ENCODE assay signal across 10 mouse cellular contexts in the genomic region with DNA sequence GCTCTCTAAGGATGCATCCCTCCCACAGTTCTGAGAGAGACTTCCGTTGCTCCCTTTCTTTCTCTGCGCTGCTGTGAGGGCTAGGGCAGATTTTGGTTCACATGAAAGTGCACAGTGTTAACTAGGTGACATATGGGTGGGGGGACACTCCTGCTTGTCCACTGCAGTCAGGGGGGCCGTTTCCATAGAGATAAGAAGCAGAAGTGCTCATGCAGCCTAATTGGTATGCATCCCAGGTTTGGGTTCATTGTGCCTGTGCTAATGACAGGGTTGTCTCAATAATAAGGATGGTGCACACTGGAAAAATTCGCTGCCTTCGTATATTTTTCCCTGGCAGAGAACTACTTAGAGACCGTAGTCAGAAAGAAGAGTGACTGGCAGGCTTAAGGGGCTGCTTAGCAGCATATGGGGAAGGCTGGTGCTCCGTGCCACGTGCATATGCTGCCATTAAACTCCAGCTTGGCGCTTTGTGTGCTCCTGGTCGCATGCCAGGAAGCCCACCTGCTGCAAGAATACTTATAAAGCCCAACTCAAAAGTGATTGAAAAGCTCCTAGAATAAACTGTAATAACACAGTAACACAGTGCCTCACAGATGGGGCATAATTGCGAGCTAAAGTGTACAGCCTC.
DNase-seq lines count a peak whose midpoint lies in the region; ATAC-seq and TF ChIP-seq lines count a peak whose summit lies in the region.
"Had no signal": no experiment of that assay in that cellular context is flagged by ENCODE, and none has a peak within 500 bp of the region (broad histone marks: within the 10 kb centered on the region; RNA-seq: fewer than 3 reads in every experiment).

No protein-coding gene starts in this region.

- no peaks in the 10 kb centered on the region for H3K27me3 ChIP-seq in forebrain, postnatal 0 days (ENCODE audit: insufficient read depth, low read length)

- H3K4me1 ChIP-seq in forebrain, postnatal 0 days (ENCODE audit: insufficient read depth) = peaks cover 17% of the 10 kb centered on the region
- H3K4me1 ChIP-seq: liver, embryonic 15.5 days had no signal

- intact Hi-C loops in left cerebral cortex, postnatal 25 days (cut with DNase I) = no loop called here

- no peaks in the 10 kb centered on the region for H3K9me3 ChIP-seq in forebrain, postnatal 0 days (ENCODE audit: low read length)
- H3K9me3 ChIP-seq: liver, embryonic 15.5 days had no signal

- TF ChIP-seq CTCF in forebrain, postnatal 0 days (IDR thresholded peaks at IDR 0.05; ENCODE audit: low read depth) = no peak

- no peaks in the 10 kb centered on the region for H3K36me3 ChIP-seq in forebrain, postnatal 0 days (ENCODE audit: insufficient read depth)
- H3K36me3 ChIP-seq: liver, embryonic 15.5 days had no signal

- H3K4me3 ChIP-seq in forebrain, postnatal 0 days (ENCODE audit: low read depth, low read length) = no peak overlapping the region
- H3K4me3 ChIP-seq: liver, embryonic 15.5 days had no signal

- peak; percentile 93 for ATAC-seq in forebrain, postnatal 0 days

- H3K9ac ChIP-seq in forebrain, postnatal 0 days = no peak overlapping the region
- H3K9ac ChIP-seq: liver, embryonic 15.5 days had no signal

- peak; percentile 14 to 17 for DNase-seq in left cerebral cortex, postnatal 25 days (ENCODE audit: low spot score in 2 of 2)
- no peak for DNase-seq in left cerebral cortex, adult 18-20 months (ENCODE audit: low spot score in 2 of 2)
- peak; percentile 95 for DNase-seq in forebrain, postnatal 0 days
- peak; percentile 25 to 50 for DNase-seq in layer of hippocampus, postnatal 25 days (ENCODE audit: extremely low spot score in 1 of 2, low spot score in 1 of 2)
- peak; percentile 58 for DNase-seq in retina, embryonic 14.5 days (ENCODE audit: low spot score)
- no peak for DNase-seq in kidney, postnatal 4 days
- DNase-seq in heart, postnatal 4 days = no peak
- DNase-seq in natural killer cell, adult 2 months (ENCODE audit: low spot score in 2 of 2) = no peak
- DNase-seq: kidney, adult 2 months had no signal

- H3K4me2 ChIP-seq in forebrain, postnatal 0 days (ENCODE audit: low read depth) = peak overlapping the region; percentile 11; the same call in 1 of the 2 replicates
- H3K4me2 ChIP-seq: liver, embryonic 15.5 days had no signal

- WGBS in forebrain, postnatal 0 days = 4% methylated on average over 11 of the region's 11 CpGs

- H3K27ac ChIP-seq in forebrain, postnatal 0 days (ENCODE audit: low read depth, low read length) = peak overlapping the region; percentile 73
- H3K27ac ChIP-seq: liver, embryonic 15.5 days had no signal

Comparison
In these comparisons a context has a peak if more than half of its experiments do, and no peak if none do; other contexts are left out.
1. DNase-seq: peak in left cerebral cortex, postnatal 25 days (2 of 2), forebrain, postnatal 0 days (single experiment), layer of hippocampus, postnatal 25 days (2 of 2) and retina, embryonic 14.5 days (single experiment); none in left cerebral cortex, adult 18-20 months (0 of 2), kidney, postnatal 4 days (0 of 2), heart, postnatal 4 days (single experiment) and natural killer cell, adult 2 months (0 of 2).